Mouse (Mus musculus) heart, embryonic 13.5 days (tissue): ENCODE measurements around the gene Fbxo4. TPM values are rescaled to one million over a fixed set of nuclear protein-coding genes. Genes with fewer than 3 reads are reported as not detected.
A peak's percentile ranks its signal among the peaks of the same experiment; 100 is the strongest.

Experiments
- ATAC-seq: fragments of 200-750 bp; cut with Nextera tagmentation; 2 replicates; pipeline ENCODE4 v1.8.0; 2017; ENCODE audit warnings: moderate TSS enrichment; ENCODE audit not compliant: insufficient number of reproducible peaks, low FRiP score, low TSS enrichment; ENCODE audit errors: extremely low read depth
- H3K27ac ChIP-seq: fragments of 300-500 bp; sonication (generic); replicated peaks from 2 replicates; pipeline ENCODE4 v1.5.1; 2015; ENCODE audit warnings: moderate library complexity, mild to moderate bottlenecking, inconsistent platforms
- H3K27me3 ChIP-seq: fragments of 300-500 bp; sonication (generic); replicated peaks from 2 replicates; pipeline ENCODE4 v1.6.1; 2015; ENCODE audit warnings: mild to moderate bottlenecking, inconsistent platforms
- H3K36me3 ChIP-seq: fragments of 300-500 bp; sonication (generic); 2 replicates; pipeline ENCODE4 v1.6.1; 2015; ENCODE audit warnings: mild to moderate bottlenecking, inconsistent platforms
- H3K4me1 ChIP-seq: fragments of 300-500 bp; sonication (generic); 2 replicates; pipeline ENCODE4 v1.6.1; 2015; ENCODE audit warnings: inconsistent platforms
- H3K4me2 ChIP-seq: fragments of 300-500 bp; sonication (generic); 2 replicates; pipeline ENCODE4 v1.6.1; 2015; ENCODE audit warnings: inconsistent platforms, mild to moderate bottlenecking, moderate library complexity
- H3K4me3 ChIP-seq: fragments of 300-500 bp; sonication (generic); 2 replicates; pipeline ENCODE4 v1.5.1; 2015; ENCODE audit warnings: moderate library complexity, mild to moderate bottlenecking, inconsistent platforms
- H3K9ac ChIP-seq: fragments of 300-500 bp; sonication (generic); 2 replicates; pipeline ENCODE4 v1.6.1; 2015; ENCODE audit warnings: inconsistent platforms, mild to moderate bottlenecking, moderate library complexity
- H3K9me3 ChIP-seq: fragments of 300-500 bp; sonication (generic); 2 replicates; pipeline ENCODE4 v1.6.1; 2016; ENCODE audit warnings: inconsistent platforms
- WGBS: fragments of 180-500 bp; shearing (Covaris S2); methylation state at CpG from one replicate; pipeline ENCODE4 v1.1.7; 2015; ENCODE audit warnings: mixed read lengths; 5-methylcytosine and 5-hydroxymethylcytosine counted together
- polyA plus RNA-seq: library from polyadenylated mRNA; unstranded; fragments of >200 nt; fragmentation: Nextera tagmentation; extraction: Ambion mirVana; gene quantifications from 2 replicates; pipeline ENCODE4 v1.2.1, GENCODE M21; 2015

Fbxo4 gene
- polyA plus RNA-seq, 1 experiment from 2014 or later, result 9.7 TPM

DNA sequence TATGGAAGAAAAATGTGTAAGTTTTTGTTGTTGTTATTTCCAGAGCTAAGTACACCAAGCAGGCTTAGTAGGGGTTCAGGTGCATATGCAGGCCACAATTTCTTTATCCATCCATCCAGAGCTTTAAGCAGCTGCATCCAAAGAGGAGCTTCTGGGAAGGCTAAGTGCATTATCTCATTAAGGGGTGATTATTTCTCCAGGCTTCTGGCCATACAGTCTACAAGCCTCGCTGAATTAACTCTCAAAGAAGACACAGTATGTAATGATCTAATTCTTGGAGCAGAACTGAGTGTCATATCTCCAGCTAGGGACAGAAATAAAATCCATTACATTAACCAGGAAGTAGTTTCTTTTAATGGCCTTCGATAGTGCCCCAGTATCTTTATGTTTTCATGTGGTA is 34.5 kb upstream of the Fbxo4 start:
- Histone ChIP-seq H3K27ac (no peak overlapping the region), H3K4me1 (no peaks in the 10 kb centered on the region), H3K9me3 (no peaks in the 10 kb centered on the region), H3K4me3 (no peak overlapping the region), H3K4me2 (no peak overlapping the region), H3K36me3 (no peaks in the 10 kb centered on the region), H3K27me3 (no peaks in the 10 kb centered on the region), H3K9ac (no peak overlapping the region)
- 60% methylated on average over 2 of the region's 2 CpGs for WGBS
- ATAC-seq, result no peak

GRCm38 (mm10) chr15:4000536-4000935 is 21.2 kb upstream of the Fbxo4 start:
- Histone ChIP-seq H3K27ac (no peak overlapping the region), H3K9me3 (peaks cover 7% of the 10 kb centered on the region), H3K4me1 (peaks cover 6% of the 10 kb centered on the region), H3K27me3 (no peaks in the 10 kb centered on the region), H3K4me2 (no peak overlapping the region), H3K36me3 (no peaks in the 10 kb centered on the region), H3K4me3 (no peak overlapping the region), H3K9ac (no peak overlapping the region)
- no peak for ATAC-seq
- 71% methylated on average over 2 of the region's 2 CpGs for WGBS

- H3K4me2 ChIP-seq, result no peak overlapping the region
- no peak overlapping the region for H3K4me3 ChIP-seq
- H3K36me3 ChIP-seq, result no peaks in the 10 kb centered on the region
- no peaks in the 10 kb centered on the region for H3K9me3 ChIP-seq
- no peak for ATAC-seq
- no peaks in the 10 kb centered on the region for H3K27me3 ChIP-seq
- H3K4me1 ChIP-seq, result peaks cover 13% of the 10 kb centered on the region
- no peak overlapping the region for H3K27ac ChIP-seq
- H3K9ac ChIP-seq, result no peak overlapping the region
- WGBS, result 62% methylated on average over 2 of the region's 2 CpGs
These were observed 19.8 kb upstream of the Fbxo4 start for GRCm38 (mm10) chr15:3999144-3999543.

- H3K27me3 ChIP-seq, result no peaks in the 10 kb centered on the region
- WGBS, result 20% methylated on average over 14 of the region's 14 CpGs
- H3K9me3 ChIP-seq, result no peaks in the 10 kb centered on the region
- H3K4me3 ChIP-seq, result peak overlapping the region; percentile 85
- peak overlapping the region; percentile 95 for H3K27ac ChIP-seq
- peak overlapping the region; percentile 83 for H3K9ac ChIP-seq
- no peak for ATAC-seq
- H3K36me3 ChIP-seq, result peaks cover 8% of the 10 kb centered on the region
- H3K4me1 ChIP-seq, result peaks cover 19% of the 10 kb centered on the region
- H3K4me2 ChIP-seq, result peak overlapping the region; percentile 81
These were observed 17.1 kb upstream of the Fbxo4 start for GRCm38 (mm10) chr15:3996267-3997010.

- Histone ChIP-seq H3K9me3 (no peaks in the 10 kb centered on the region), H3K9ac (peak within 1 kb of the TSS; percentile 91), H3K4me2 (peak within 1 kb of the TSS; percentile 81), H3K4me1 (peaks cover 19% of the 10 kb centered on the region), H3K36me3 (peaks cover 16% of the 10 kb centered on the region), H3K4me3 (peak within 1 kb of the TSS; percentile 85), H3K27ac (peak within 1 kb of the TSS; percentile 97), H3K27me3 (no peaks in the 10 kb centered on the region)
- under 1% methylated on average over 61 of the region's 61 CpGs for whole genome bisulfite sequencing
- peak; percentile 98 for ATAC-seq
These were observed 16.3 kb upstream of the Fbxo4 start, which contains the start of gene AW549877 for GRCm38 (mm10) chr15:3995448-3996266. Gene AW549877, minus strand, starts transcription at chr15:3995744.

GRCm38 (mm10) chr15:3994852-3995447 is 15.6 kb upstream of the Fbxo4 start:
- Histone ChIP-seq H3K4me1 (peaks cover 19% of the 10 kb centered on the region), H3K9ac (peak overlapping the region; percentile 91), H3K4me2 (peak overlapping the region; percentile 81), H3K4me3 (peak overlapping the region; percentile 85), H3K36me3 (peaks cover 23% of the 10 kb centered on the region), H3K27me3 (no peaks in the 10 kb centered on the region), H3K27ac (peak overlapping the region; percentile 97), H3K9me3 (no peaks in the 10 kb centered on the region)
- WGBS, result 20% methylated on average over 14 of the region's 14 CpGs
- no peak for ATAC-seq

DNA sequence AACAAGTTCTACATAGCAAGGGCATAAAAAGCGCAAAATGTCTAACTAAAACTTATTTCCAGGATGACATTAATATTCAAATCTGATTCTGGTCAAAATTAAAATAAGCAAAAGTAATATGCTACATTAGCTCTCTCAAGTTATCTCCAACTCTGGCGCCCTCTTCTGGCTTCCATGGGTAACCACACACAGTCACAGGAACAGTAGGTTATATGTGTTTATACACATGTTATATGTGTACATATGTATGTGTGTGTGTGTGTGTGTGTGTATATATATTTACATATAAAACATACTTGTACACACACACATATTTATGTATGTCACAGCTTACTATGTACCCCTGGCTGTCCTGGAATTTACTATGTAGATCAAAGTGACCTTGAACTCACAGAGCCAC is 8.6 kb upstream of the Fbxo4 start:
- H3K4me3 ChIP-seq, result no peak overlapping the region
- no peak overlapping the region for H3K9ac ChIP-seq
- H3K27ac ChIP-seq, result no peak overlapping the region
- H3K27me3 ChIP-seq, result no peaks in the 10 kb centered on the region
- no peak for ATAC-seq
- no peak overlapping the region for H3K4me2 ChIP-seq
- H3K9me3 ChIP-seq, result no peaks in the 10 kb centered on the region; the same call in 1 of the 2 replicates
- no peaks in the 10 kb centered on the region for H3K4me1 ChIP-seq
- WGBS, result 63% methylated on average over 2 of the region's 2 CpGs
- H3K36me3 ChIP-seq, result peaks cover 82% of the 10 kb centered on the region

DNA sequence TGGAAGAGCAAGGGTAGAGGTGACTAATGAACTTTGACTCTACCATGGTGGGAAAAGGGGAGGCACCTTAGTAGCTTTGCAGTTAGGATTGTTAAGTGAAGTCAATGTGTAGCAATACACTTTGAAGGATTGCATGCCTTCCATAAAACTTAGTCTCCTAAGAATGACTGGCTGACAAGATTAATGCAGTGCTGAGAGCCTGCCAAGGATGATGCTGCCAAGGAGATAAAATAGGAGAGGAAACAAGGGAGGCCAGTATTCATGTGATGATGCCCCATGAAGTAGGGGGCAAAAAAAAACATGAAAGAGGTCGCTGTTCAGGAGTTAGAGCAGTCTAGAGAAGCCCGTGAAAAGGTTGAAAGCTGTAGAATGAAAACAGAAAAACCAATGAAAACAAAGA is 5.5 kb upstream of the Fbxo4 start:
- Histone ChIP-seq H3K9ac (no peak overlapping the region), H3K4me1 (peaks cover 3% of the 10 kb centered on the region; the same call in 1 of the 2 replicates), H3K4me2 (no peak overlapping the region), H3K27me3 (no peaks in the 10 kb centered on the region), H3K27ac (no peak overlapping the region), H3K36me3 (peaks cover 76% of the 10 kb centered on the region), H3K4me3 (no peak overlapping the region), H3K9me3 (no peaks in the 10 kb centered on the region; the same call in 1 of the 2 replicates)
- ATAC-seq, result no peak
- WGBS, result 85% methylated on average over 2 of the region's 2 CpGs

GRCm38 (mm10) chr15:3982732-3983131 is 3.4 kb upstream of the Fbxo4 start:
- no peaks in the 10 kb centered on the region for H3K27me3 ChIP-seq
- H3K36me3 ChIP-seq, result peaks cover 57% of the 10 kb centered on the region
- no peak overlapping the region for H3K4me3 ChIP-seq
- H3K9ac ChIP-seq, result no peak overlapping the region
- no peaks in the 10 kb centered on the region for H3K9me3 ChIP-seq
- no peak overlapping the region for H3K4me2 ChIP-seq
- no peak overlapping the region for H3K27ac ChIP-seq
- ATAC-seq, result no peak
- H3K4me1 ChIP-seq, result peaks cover 7% of the 10 kb centered on the region; the same call in 1 of the 2 replicates
- 91% methylated on average over 5 of the region's 5 CpGs for WGBS

DNA sequence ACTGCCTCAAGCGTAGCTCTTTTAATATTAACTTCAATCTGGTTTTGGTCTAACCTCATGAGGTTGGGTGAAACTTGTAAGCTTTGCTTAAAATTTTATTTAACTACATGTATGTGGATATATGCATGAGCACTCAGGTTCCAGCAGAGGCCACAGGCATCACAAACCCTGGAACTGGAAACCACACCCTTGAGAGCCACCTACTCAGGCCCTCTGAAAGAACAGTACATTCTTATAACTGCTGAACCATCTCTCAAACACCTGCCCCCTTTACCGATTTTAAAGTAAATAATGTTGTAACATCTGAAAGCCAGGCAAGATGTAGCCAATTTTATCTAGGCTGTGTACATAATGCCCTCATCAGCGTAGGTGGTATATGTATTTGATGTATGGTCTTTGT is 498 bp upstream of the Fbxo4 start:
- ATAC-seq, result no peak
- H3K4me1 ChIP-seq, result peaks cover 7% of the 10 kb centered on the region; the same call in 1 of the 2 replicates
- no peaks in the 10 kb centered on the region for H3K27me3 ChIP-seq
- H3K4me2 ChIP-seq, result peak overlapping the region; percentile 77
- peak overlapping the region; percentile 78 for H3K4me3 ChIP-seq
- no peaks in the 10 kb centered on the region for H3K9me3 ChIP-seq
- peaks cover 38% of the 10 kb centered on the region for H3K36me3 ChIP-seq
- peak overlapping the region; percentile 96 for H3K9ac ChIP-seq
- peak overlapping the region; percentile 98 for H3K27ac ChIP-seq
- WGBS, result 81% methylated on average over 3 of the region's 3 CpGs

GRCm38 (mm10) chr15:3978279-3978678 is 1.1 kb downstream of the Fbxo4 start:
- Histone ChIP-seq H3K27me3 (no peaks in the 10 kb centered on the region), H3K4me1 (peaks cover 7% of the 10 kb centered on the region; the same call in 1 of the 2 replicates), H3K36me3 (peaks cover 32% of the 10 kb centered on the region), H3K9me3 (no peaks in the 10 kb centered on the region), H3K27ac (no peak overlapping the region), H3K9ac (no peak overlapping the region), H3K4me3 (peak overlapping the region; percentile 78), H3K4me2 (peak overlapping the region; percentile 77)
- 89% methylated on average over 2 of the region's 2 CpGs for WGBS
- ATAC-seq, result no peak
